Mouse (Mus musculus) forebrain, embryonic 16.5 days (tissue): ENCODE data around the gene Nat8. TPM values are rescaled to one million over a fixed set of nuclear protein-coding genes. Genes with fewer than 3 reads are reported as not detected.

ENCODE experiments used
- microRNA-seq: library from miRNA; unstranded; fragments of <30 nt; microRNA quantifications from one replicate; pipeline ENCODE4, GENCODE M21; 2017
- polyA plus RNA-seq: library from polyadenylated mRNA; unstranded; fragments of >200 nt; fragmentation: Nextera tagmentation; extraction: Ambion mirVana; gene quantifications from 2 replicates; pipeline ENCODE4 v1.2.1, GENCODE M21; 2015

Nat8 gene
- polyA plus RNA-seq, 1 experiment from 2014 or later = not detected

Small RNAs within 50 kb of the gene (microRNA-seq; reads per million reads assigned to microRNA genes)
- gene Mir6375 = not detected

Other genes starting within 250 kb of the Nat8 start
- gene Alms1, start 244.6 kb downstream of the Nat8 start, polyA plus RNA-seq = 4.8 and 6.2 TPM in 2 replicates
- 0.11 TPM in 1 of 2 replicates, not detected in the other for gene Nat8f7, start 118.9 kb downstream of the Nat8 start, polyA plus RNA-seq
- 0.25 and 0.48 TPM in 2 replicates for gene Nat8f3, start 66.3 kb downstream of the Nat8 start, polyA plus RNA-seq
- not detected in 2 replicates for gene Nat8f6, start 11.1 kb downstream of the Nat8 start, polyA plus RNA-seq
- not detected in 2 replicates for gene Nat8f5, start 11.1 kb downstream of the Nat8 start, polyA plus RNA-seq
- gene Nat8f2, start 37.1 kb upstream of the Nat8 start, polyA plus RNA-seq = not detected in 2 replicates
- gene Nat8f4, start 72.8 kb upstream of the Nat8 start, polyA plus RNA-seq = 6.3 and 6.5 TPM in 2 replicates
- gene Tprkb, start 79.8 kb upstream of the Nat8 start, polyA plus RNA-seq = 50.4 and 57.0 TPM in 2 replicates
- 12.3 and 12.4 TPM in 2 replicates for gene Nat8f1, start 83.6 kb upstream of the Nat8 start, polyA plus RNA-seq
- gene Dusp11, start 129.6 kb upstream of the Nat8 start, polyA plus RNA-seq = 42.4 and 56.3 TPM in 2 replicates
- gene Figla, start 184.1 kb upstream of the Nat8 start, polyA plus RNA-seq = not detected in 2 replicates
- gene Add2, start 196.6 kb upstream of the Nat8 start, polyA plus RNA-seq = 243 and 248 TPM in 2 replicates